Mouse (Mus musculus) sigmoid colon, adult 10 weeks (tissue): Measurements from ENCODE around the gene Stk39. TPM values are rescaled to one million over a fixed set of nuclear protein-coding genes. Genes with fewer than 3 reads are reported as not detected.

Source experiments
- polyA plus RNA-seq: library from polyadenylated mRNA; stranded (reverse); fragments of 350-450 nt; fragmentation: Illumina TruSeq; extraction: RNeasy Lipid Tissue Mini Kit (QIAGEN cat#74804); gene quantifications from one replicate; pipeline ENCODE4 v1.2.3, GENCODE M21; 2014; ENCODE audit warnings: low read depth, low replicate concordance

Gene Stk39
- polyA plus RNA-seq, result 54.0 TPM

GRCm38 (mm10) chr2:68471759-68472550 lies at the start of gene Stk39:
Gene Stk39, minus strand, starts transcription at chr2:68472268.

Other genes with a start within 250 kb of the Stk39 start
- gene 4933409G03Rik, start 110.1 kb upstream of the Stk39 start, polyA plus RNA-seq, result not detected
- not detected for gene 4932414N04Rik, start 184.2 kb upstream of the Stk39 start, polyA plus RNA-seq